Mouse (Mus musculus): ENCODE data around the gene Uqcrfs1.

The Uqcrfs1 gene

GRCm38 (mm10) chr13:30501860-30502395 lies 43.2 kb downstream of the Uqcrfs1 start:
- DNase-seq (ENCODE audit: low spot score): no peak

All from yolk sac, embryonic 10.5 days (tissue).